Mouse (Mus musculus) liver, embryonic 12.5 days (tissue): ENCODE data around the gene Zwilch. TPM values are rescaled to one million over a fixed set of nuclear protein-coding genes. Genes with fewer than 3 reads are reported as not detected.
"Not testable (repeated sequence)": the region's sequence is repeated elsewhere in the genome, so short reads cannot be mapped to it uniquely, and the experiment has no call there.

Experiments
- ATAC-seq: fragments of 200-750 bp; cut with Nextera tagmentation; 2 replicates; pipeline ENCODE4 v1.8.0; 2017; ENCODE audit warnings: moderate number of reproducible peaks, mild to moderate bottlenecking, moderate library complexity
- H3K27ac ChIP-seq: fragments of 300-500 bp; sonication (generic); 2 replicates; pipeline ENCODE4 v1.5.1; 2016; ENCODE audit warnings: mild to moderate bottlenecking
- H3K27me3 ChIP-seq: fragments of 300-500 bp; sonication (generic); replicated peaks from 2 replicates; pipeline ENCODE4 v1.6.1; 2016; ENCODE audit warnings: mild to moderate bottlenecking, moderate library complexity
- H3K36me3 ChIP-seq: fragments of 300-500 bp; sonication (generic); 2 replicates; pipeline ENCODE4 v1.6.1; 2016; ENCODE audit warnings: mild to moderate bottlenecking, moderate library complexity
- H3K4me1 ChIP-seq: fragments of 300-500 bp; sonication (generic); 2 replicates; pipeline ENCODE4 v1.6.1; 2016
- H3K4me2 ChIP-seq: fragments of 300-500 bp; sonication (generic); 2 replicates; pipeline ENCODE4 v1.6.1; 2016; ENCODE audit warnings: mild to moderate bottlenecking, moderate library complexity
- H3K4me3 ChIP-seq: fragments of 300-500 bp; sonication (generic); 2 replicates; pipeline ENCODE4 v1.5.1; 2016; ENCODE audit warnings: mild to moderate bottlenecking, moderate library complexity
- H3K9ac ChIP-seq: fragments of 300-500 bp; sonication (generic); 2 replicates; pipeline ENCODE4 v1.6.1; 2016; ENCODE audit warnings: mild to moderate bottlenecking, moderate library complexity
- H3K9me3 ChIP-seq: fragments of 300-500 bp; sonication (generic); replicated peaks from 2 replicates; pipeline ENCODE4 v1.6.1; 2016; ENCODE audit warnings: mild to moderate bottlenecking, moderate library complexity
- WGBS: fragments of 180-500 bp; shearing (Covaris S2); methylation state at CpG from one replicate; pipeline ENCODE4 v1.1.7; 2016; ENCODE audit not compliant: insufficient replicate concordance; 5-methylcytosine and 5-hydroxymethylcytosine counted together
- polyA plus RNA-seq: library from polyadenylated mRNA; unstranded; fragments of >200 nt; fragmentation: Nextera tagmentation; extraction: Ambion mirVana; gene quantifications from 2 replicates; pipeline ENCODE4 v1.2.1, GENCODE M21; 2016

Gene Zwilch
- polyA plus RNA-seq, 1 experiment from 2014 or later, result 28.4 TPM

DNA sequence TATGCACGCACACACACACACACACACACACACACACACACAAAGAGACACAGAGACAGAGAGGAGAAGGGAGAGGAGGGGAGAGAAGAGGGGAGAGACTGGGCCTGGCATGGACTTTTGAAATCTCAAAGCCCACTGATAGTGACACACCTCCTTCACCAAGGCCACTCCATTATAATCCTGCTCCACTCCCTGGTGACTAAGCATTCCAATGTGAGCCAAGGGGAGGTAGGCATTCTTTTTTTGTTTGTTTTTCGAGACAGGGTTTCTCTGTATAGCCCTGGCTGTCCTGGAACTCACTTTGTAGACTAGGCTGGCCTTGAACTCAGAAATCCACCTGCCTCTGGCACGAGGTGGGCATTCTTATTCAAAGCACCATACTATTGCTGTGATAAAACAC, 48.1 kb downstream of the Zwilch start:
- not testable (repeated sequence) for H3K27ac ChIP-seq, H3K9ac ChIP-seq, H3K27me3 ChIP-seq, H3K4me2 ChIP-seq, H3K36me3 ChIP-seq, H3K9me3 ChIP-seq, H3K4me3 ChIP-seq, ATAC-seq
- 59% methylated on average over 3 of the region's 3 CpGs for WGBS
- H3K4me1 ChIP-seq, result peaks cover 16% of the 10 kb centered on the region

- Histone ChIP-seq H3K9me3 (no peaks in the 10 kb centered on the region), H3K4me1 (peaks cover 16% of the 10 kb centered on the region), H3K4me2 (no peak overlapping the region), H3K4me3 (no peak overlapping the region), H3K27me3 (peaks cover 5% of the 10 kb centered on the region; the same call in 1 of the 2 replicates), H3K9ac (no peak overlapping the region), H3K36me3 (no peaks in the 10 kb centered on the region), H3K27ac (no peak overlapping the region)
- WGBS, result 80% methylated on average over 10 of the region's 10 CpGs
- ATAC-seq, result no peak
Observed at GRCm38 (mm10) chr9:64122601-64123000, 50.3 kb downstream of the Zwilch start.

DNA sequence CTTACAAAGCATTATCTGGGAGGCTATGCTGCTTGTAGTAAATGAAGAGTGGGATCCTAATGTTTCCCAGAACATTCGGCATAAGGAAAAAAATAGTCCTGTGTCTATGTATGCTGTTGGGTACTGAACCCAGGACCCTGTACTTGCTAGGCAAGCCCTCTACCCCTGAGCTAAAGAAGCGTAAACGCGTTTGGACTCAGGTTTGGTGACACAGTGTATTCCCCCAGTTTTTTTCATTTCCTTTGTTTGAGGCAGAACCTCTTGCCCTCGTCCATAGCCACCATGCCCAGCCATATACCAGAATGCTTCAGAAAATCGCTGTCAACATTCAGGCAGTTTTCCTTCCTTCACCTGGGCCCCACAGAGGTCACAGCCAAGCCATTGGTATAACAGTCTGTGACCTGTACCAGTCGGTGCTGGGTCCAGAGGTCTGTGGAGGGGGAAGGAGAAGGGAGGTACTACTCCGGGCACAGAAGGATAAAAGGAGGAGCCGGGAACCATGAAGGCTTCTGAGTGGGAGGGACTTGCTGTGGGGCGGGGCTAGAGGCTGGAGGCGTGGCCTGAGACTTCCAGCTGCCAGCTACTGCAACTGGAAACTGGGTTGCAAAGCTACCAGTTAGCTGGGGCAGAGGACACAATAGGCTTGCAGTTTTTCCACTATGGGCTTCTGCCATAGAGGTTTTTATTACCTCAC, 52.2 kb downstream of the Zwilch start:
- H3K27me3 ChIP-seq, result peaks cover 5% of the 10 kb centered on the region; the same call in 1 of the 2 replicates
- no peaks in the 10 kb centered on the region for H3K36me3 ChIP-seq
- H3K4me1 ChIP-seq, result peaks cover 16% of the 10 kb centered on the region
- H3K9me3 ChIP-seq, result no peaks in the 10 kb centered on the region
- WGBS, result 32% methylated on average over 11 of the region's 11 CpGs
- peak; percentile 57; the same call in 1 of the 2 replicates for ATAC-seq
- peak overlapping the region; percentile 34 for H3K4me3 ChIP-seq
- H3K4me2 ChIP-seq, result peak overlapping the region; percentile 62
- peak overlapping the region; percentile 40; the same call in 1 of the 2 replicates for H3K9ac ChIP-seq
- H3K27ac ChIP-seq, result no peak overlapping the region

- Histone ChIP-seq H3K36me3 (no peaks in the 10 kb centered on the region), H3K4me3 (no peak overlapping the region), H3K4me2 (peak overlapping the region; percentile 62), H3K9me3 (no peaks in the 10 kb centered on the region), H3K27ac (no peak overlapping the region), H3K27me3 (no peaks in the 10 kb centered on the region), H3K9ac (no peak overlapping the region), H3K4me1 (peaks cover 12% of the 10 kb centered on the region)
- ATAC-seq, result no peak
- 24% methylated on average over 8 of the region's 8 CpGs for whole genome bisulfite sequencing
Observed at GRCm38 (mm10) chr9:64119898-64120297, 53.0 kb downstream of the Zwilch start.

GRCm38 (mm10) chr9:64116876-64117275, 56.0 kb downstream of the Zwilch start, which contains the start of gene Lctl:
Lctl (plus strand) TSS chr9:64117147.
- no peak for ATAC-seq
- H3K27me3 ChIP-seq, result no peaks in the 10 kb centered on the region
- H3K9ac ChIP-seq, result no peak within 1 kb of the TSS
- no peak within 1 kb of the TSS for H3K4me2 ChIP-seq
- 76% methylated on average over 3 of the region's 3 CpGs for WGBS
- H3K27ac ChIP-seq, result no peak within 1 kb of the TSS
- H3K4me1 ChIP-seq, result peaks cover 12% of the 10 kb centered on the region
- H3K9me3 ChIP-seq, result no peaks in the 10 kb centered on the region
- H3K4me3 ChIP-seq, result no peak within 1 kb of the TSS
- H3K36me3 ChIP-seq, result no peaks in the 10 kb centered on the region

- ATAC-seq, result no peak
- H3K4me3 ChIP-seq, result no peak overlapping the region
- no peak overlapping the region for H3K9ac ChIP-seq
- H3K27ac ChIP-seq, result no peak overlapping the region
- 45% methylated on average over 6 of the region's 6 CpGs for WGBS
- no peak overlapping the region for H3K4me2 ChIP-seq
- no peaks in the 10 kb centered on the region for H3K9me3 ChIP-seq
- H3K4me1 ChIP-seq, result peaks cover 8% of the 10 kb centered on the region
- no peaks in the 10 kb centered on the region for H3K36me3 ChIP-seq
- H3K27me3 ChIP-seq, result no peaks in the 10 kb centered on the region
Observed at GRCm38 (mm10) chr9:64115756-64116155, 57.1 kb downstream of the Zwilch start.

DNA sequence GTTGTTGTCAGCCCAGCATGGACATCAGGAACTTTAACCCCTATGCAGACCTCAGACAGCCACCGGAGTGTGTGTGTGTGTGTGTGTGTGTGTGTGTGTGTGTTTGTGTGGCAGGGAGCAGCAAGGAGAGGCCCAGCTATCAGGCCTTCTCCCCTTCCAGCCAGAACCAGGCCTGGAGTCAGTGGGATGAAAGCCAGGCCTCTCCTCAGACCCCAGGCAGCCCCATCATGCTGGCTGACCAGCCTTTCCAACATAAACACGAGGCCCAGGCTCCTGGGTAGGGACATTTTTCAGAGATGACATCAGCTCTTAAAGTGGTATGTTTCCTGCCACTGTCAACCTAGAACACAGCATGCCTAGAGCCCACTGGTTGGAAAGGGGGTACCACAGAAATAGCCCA, 58.3 kb downstream of the Zwilch start:
- ATAC-seq, result no peak
- Histone ChIP-seq H3K36me3 (no peaks in the 10 kb centered on the region), H3K9ac (no peak overlapping the region), H3K27me3 (no peaks in the 10 kb centered on the region), H3K27ac (no peak overlapping the region), H3K4me1 (no peaks in the 10 kb centered on the region; the same call in 1 of the 2 replicates), H3K4me3 (no peak overlapping the region), H3K9me3 (no peaks in the 10 kb centered on the region), H3K4me2 (no peak overlapping the region)
- 38% methylated on average over 2 of the region's 2 CpGs for WGBS

- Histone ChIP-seq H3K4me3 (no peak overlapping the region), H3K4me2 (no peak overlapping the region), H3K36me3 (no peaks in the 10 kb centered on the region), H3K9ac (no peak overlapping the region), H3K27me3 (no peaks in the 10 kb centered on the region), H3K27ac (no peak overlapping the region), H3K9me3 (no peaks in the 10 kb centered on the region), H3K4me1 (no peaks in the 10 kb centered on the region; the same call in 1 of the 2 replicates)
- WGBS, result 86% methylated on average over 16 of the region's 16 CpGs
- no peak for ATAC-seq
Observed at GRCm38 (mm10) chr9:64110502-64110901, 62.4 kb downstream of the Zwilch start.

- no peak overlapping the region for H3K4me3 ChIP-seq
- no peaks in the 10 kb centered on the region for H3K36me3 ChIP-seq
- H3K27ac ChIP-seq, result 0 out of 2 replicates have a peak overlapping the region, but pooled peaks have one; percentile 29
- H3K27me3 ChIP-seq, result no peaks in the 10 kb centered on the region
- H3K9ac ChIP-seq, result no peak overlapping the region
- no peaks in the 10 kb centered on the region for H3K9me3 ChIP-seq
- no peak overlapping the region for H3K4me2 ChIP-seq
- H3K4me1 ChIP-seq, result 0 out of 2 replicates have a peak, but pooled peaks cover 15% of the 10 kb centered on the region
- WGBS, result 28% methylated on average over 6 of the region's 6 CpGs
- ATAC-seq, result no peak
Observed at GRCm38 (mm10) chr9:64105301-64105700, 67.6 kb downstream of the Zwilch start.

DNA sequence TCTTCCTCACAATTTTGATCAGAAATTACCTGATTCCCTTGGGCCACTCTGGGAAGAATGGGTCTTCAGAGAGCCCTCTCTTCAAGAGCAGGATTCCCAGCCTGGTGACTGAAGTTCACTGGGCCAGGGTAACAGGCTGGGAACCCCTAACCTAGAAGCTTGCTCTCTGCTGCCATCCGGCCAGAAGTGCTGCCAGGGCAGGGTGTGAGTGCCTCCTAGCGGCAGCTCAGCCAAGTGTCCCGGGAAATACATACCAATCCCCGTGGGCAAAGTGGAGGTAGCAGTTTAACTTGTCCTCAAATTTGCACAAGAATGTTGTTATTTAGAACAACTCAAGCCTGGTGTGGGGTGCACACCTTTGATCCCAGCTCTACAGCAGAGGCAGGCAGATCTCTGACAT, 72.5 kb downstream of the Zwilch start:
- H3K27me3 ChIP-seq, result no peaks in the 10 kb centered on the region
- no peak overlapping the region for H3K9ac ChIP-seq
- H3K4me2 ChIP-seq, result no peak overlapping the region
- 0 out of 2 replicates have a peak, but pooled peaks cover 15% of the 10 kb centered on the region for H3K4me1 ChIP-seq
- no peaks in the 10 kb centered on the region for H3K36me3 ChIP-seq
- H3K4me3 ChIP-seq, result no peak overlapping the region
- H3K9me3 ChIP-seq, result no peaks in the 10 kb centered on the region
- ATAC-seq, result no peak
- no peak overlapping the region for H3K27ac ChIP-seq
- WGBS, result 2% methylated on average over 4 of the region's 4 CpGs

DNA sequence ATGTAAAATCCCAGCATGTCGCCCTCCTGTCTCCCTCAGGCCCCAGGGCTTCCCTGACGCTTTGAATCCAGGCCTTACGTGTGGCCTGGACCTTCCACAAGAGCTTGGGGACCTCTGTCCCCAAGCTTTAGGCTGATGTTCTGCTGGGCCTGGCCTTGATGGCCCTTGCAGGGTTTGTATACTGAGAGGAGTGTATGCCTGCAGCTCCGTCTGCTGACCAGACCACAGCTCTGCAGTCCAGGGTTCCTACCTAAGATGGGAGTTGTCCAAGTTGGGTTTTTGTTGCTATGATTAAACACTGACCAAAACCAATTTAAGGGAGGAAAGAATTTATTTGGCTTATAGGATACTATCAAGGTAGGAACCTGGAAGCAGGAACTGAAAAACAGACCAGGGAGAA, 74.6 kb downstream of the Zwilch start:
- H3K4me2 ChIP-seq, result no peak overlapping the region
- H3K36me3 ChIP-seq, result no peaks in the 10 kb centered on the region
- peaks cover 12% of the 10 kb centered on the region; the same call in 1 of the 2 replicates for H3K4me1 ChIP-seq
- no peaks in the 10 kb centered on the region for H3K9me3 ChIP-seq
- no peak overlapping the region for H3K27ac ChIP-seq
- no peak overlapping the region for H3K9ac ChIP-seq
- no peak for ATAC-seq
- no peak overlapping the region for H3K4me3 ChIP-seq
- 57% methylated on average over 4 of the region's 4 CpGs for WGBS
- no peaks in the 10 kb centered on the region; the same call in 1 of the 2 replicates for H3K27me3 ChIP-seq

DNA sequence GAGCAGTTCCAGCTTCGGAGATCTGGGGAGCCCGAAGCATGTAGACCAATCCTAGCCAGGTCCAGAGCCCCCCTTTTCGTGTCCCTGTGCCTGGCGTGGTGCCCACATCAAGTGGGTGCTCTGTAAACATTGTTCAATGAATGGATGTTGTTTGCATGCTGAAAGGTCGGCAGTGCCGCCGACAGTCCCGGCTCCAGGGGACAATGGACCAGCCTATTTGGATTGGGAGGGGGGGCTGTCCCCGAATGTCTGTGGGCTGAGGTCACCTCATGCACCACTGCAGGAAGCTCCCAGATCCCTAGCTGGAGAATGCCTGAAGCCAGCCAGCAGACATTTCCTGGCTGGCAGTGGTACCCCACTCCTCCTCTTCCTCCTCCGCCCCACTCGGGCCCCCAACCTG, 78.8 kb downstream of the Zwilch start:
- Histone ChIP-seq H3K27ac (no peak overlapping the region), H3K4me3 (no peak overlapping the region), H3K36me3 (no peaks in the 10 kb centered on the region), H3K27me3 (no peaks in the 10 kb centered on the region; the same call in 1 of the 2 replicates), H3K4me1 (peaks cover 7% of the 10 kb centered on the region; the same call in 1 of the 2 replicates), H3K4me2 (no peak overlapping the region), H3K9ac (no peak overlapping the region), H3K9me3 (no peaks in the 10 kb centered on the region)
- 63% methylated on average over 11 of the region's 11 CpGs for WGBS
- ATAC-seq, result peak; percentile 35; the same call in 1 of the 2 replicates
